Mouse (Mus musculus) thymus, adult 2 months (tissue): ENCODE results near the gene Herc2. TPM values are rescaled to one million over a fixed set of nuclear protein-coding genes. Genes with fewer than 3 reads are reported as not detected.

Experiments used
- DNase-seq: peaks from one replicate; pipeline ENCODE4 v3.0.0; 2021
- H3K27ac ChIP-seq: fragments of 200-500 bp; 2 replicates; pipeline ENCODE4 v1.5.1; 2012; ENCODE audit warnings: low read length, control low read depth; ENCODE audit not compliant: control insufficient read depth, insufficient read depth
- H3K27me3 ChIP-seq: fragments of 200-500 bp; 2 replicates; pipeline ENCODE4 v1.6.1; 2012; ENCODE audit warnings: mild to moderate bottlenecking, low read length, moderate library complexity, mixed read lengths; ENCODE audit not compliant: control insufficient read depth, insufficient read depth
- H3K36me3 ChIP-seq: fragments of 200-500 bp; 2 replicates; pipeline ENCODE4 v1.6.1; 2012; ENCODE audit warnings: mild to moderate bottlenecking, low read length, moderate library complexity; ENCODE audit not compliant: control insufficient read depth, insufficient read depth
- H3K4me1 ChIP-seq: fragments of 200-500 bp; replicated peaks from 2 replicates; pipeline ENCODE4 v1.6.1; 2012; ENCODE audit warnings: low read length; ENCODE audit not compliant: control insufficient read depth, insufficient read depth
- H3K4me3 ChIP-seq: fragments of 200-500 bp; 2 replicates; pipeline ENCODE4 v1.5.1; 2012; ENCODE audit warnings: mild to moderate bottlenecking, low read length, control low read depth, moderate library complexity; ENCODE audit not compliant: control insufficient read depth, insufficient read depth
- CTCF ChIP-seq: fragments of 200-500 bp; IDR thresholded peaks from 2 replicates; pipeline ENCODE4 v1.5.1; 2012; ENCODE audit warnings: mild to moderate bottlenecking, control low read depth, low read length, moderate library complexity, borderline replicate concordance; ENCODE audit not compliant: control insufficient read depth, poor library complexity, insufficient read depth; ENCODE audit errors: extremely low read depth
- POLR2A ChIP-seq: fragments of 200-500 bp; IDR thresholded peaks from 2 replicates; pipeline ENCODE4 v1.6.1; 2012; ENCODE audit warnings: mild to moderate bottlenecking, low read length, control low read depth, moderate library complexity; ENCODE audit not compliant: control insufficient read depth, poor library complexity, insufficient read depth; ENCODE audit errors: extremely low read depth
- WGBS: fragments of 180-500 bp; shearing (Covaris S2); methylation state at CpG from one replicate; pipeline ENCODE4 v1.1.7; 2018; 5-methylcytosine and 5-hydroxymethylcytosine counted together
- polyA plus RNA-seq: library from polyadenylated mRNA; depleted of rRNA; stranded (reverse); fragments of >200 nt; gene quantifications from 2 replicates; pipeline ENCODE4 v1.2.3, GENCODE M21; 2012

Gene Herc2
- polyA plus RNA-seq, 1 experiment = 33.1 TPM

DNA sequence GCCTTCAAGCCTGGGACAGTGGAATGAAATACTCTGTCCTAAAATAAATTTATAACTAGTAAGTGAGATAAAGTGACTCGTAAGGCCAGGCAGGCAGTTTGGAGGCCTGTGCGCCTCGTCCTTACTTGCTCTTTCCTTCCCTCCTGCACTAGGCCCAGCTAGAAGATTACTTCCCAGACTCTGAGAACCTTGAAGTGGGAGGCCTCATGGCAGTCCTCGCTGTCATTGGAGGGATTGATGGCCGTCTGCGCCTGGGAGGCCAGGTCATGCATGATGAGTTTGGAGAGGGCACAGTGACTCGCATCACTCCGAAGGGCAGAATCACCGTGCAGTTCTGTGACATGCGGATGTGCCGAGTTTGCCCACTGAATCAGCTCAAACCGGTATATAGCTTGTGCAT is 103.6 kb downstream of the Herc2 start:
- 97% methylated on average over 12 of the region's 12 CpGs for WGBS
- no peaks in the 10 kb centered on the region for H3K27me3 ChIP-seq
- TF ChIP-seq CTCF = no peak
- TF ChIP-seq POLR2A = no peak
- peaks cover 47% of the 10 kb centered on the region for H3K36me3 ChIP-seq
- DNase-seq = no peak
- no peak overlapping the region for H3K27ac ChIP-seq
- no peak overlapping the region for H3K4me3 ChIP-seq
- no peaks in the 10 kb centered on the region for H3K4me1 ChIP-seq

DNA sequence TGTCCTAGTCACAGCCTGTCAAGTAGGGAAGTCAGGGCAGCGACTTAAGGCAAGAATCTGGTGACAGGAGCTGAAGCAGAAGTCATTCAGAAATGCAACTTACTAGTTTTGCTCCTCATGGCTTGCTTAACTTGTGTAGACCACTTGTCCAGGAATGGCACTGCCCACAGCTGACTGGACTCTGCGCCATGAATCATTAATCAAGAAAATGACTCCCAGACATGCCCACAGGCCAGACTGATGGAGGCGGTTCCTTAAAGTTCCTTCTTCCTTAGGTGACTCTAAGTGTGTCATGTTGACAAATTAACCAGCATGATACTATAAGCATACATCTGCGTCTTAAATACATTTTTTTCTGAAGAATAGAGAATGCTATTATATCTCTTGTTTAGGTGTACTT is 113.3 kb downstream of the Herc2 start:
- Histone ChIP-seq H3K27me3 (no peaks in the 10 kb centered on the region), H3K36me3 (peaks cover 26% of the 10 kb centered on the region), H3K27ac (no peak overlapping the region), H3K4me1 (no peaks in the 10 kb centered on the region), H3K4me3 (no peak overlapping the region)
- DNase-seq = no peak
- 95% methylated on average over 4 of the region's 4 CpGs for WGBS
- no peak for TF ChIP-seq POLR2A
- no peak for TF ChIP-seq CTCF

DNA sequence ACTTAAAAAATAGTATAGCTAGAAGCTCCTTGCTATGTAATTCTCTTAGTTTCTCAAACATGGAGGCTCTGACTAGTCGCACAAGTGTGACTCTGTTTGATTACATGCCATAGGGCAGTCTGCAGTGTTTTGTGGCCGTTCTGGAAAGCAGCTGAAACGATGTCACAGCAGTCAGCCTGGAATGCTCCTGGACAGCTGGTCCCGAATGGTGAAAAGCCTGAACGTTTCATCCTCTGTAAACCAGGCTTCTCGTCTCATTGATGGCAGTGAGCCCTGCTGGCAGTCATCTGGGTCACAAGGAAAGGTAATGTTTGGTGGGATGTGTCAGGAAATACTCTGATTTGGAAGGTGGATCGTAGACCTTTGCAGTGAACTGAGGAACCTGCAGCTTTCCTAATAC is 118.7 kb downstream of the Herc2 start:
- WGBS = 95% methylated on average over 7 of the region's 7 CpGs
- Histone ChIP-seq H3K4me1 (no peaks in the 10 kb centered on the region), H3K4me3 (no peak overlapping the region), H3K27me3 (no peaks in the 10 kb centered on the region), H3K36me3 (peaks cover 19% of the 10 kb centered on the region), H3K27ac (no peak overlapping the region)
- no peak for DNase-seq
- no peak for TF ChIP-seq CTCF
- TF ChIP-seq POLR2A = no peak

DNA sequence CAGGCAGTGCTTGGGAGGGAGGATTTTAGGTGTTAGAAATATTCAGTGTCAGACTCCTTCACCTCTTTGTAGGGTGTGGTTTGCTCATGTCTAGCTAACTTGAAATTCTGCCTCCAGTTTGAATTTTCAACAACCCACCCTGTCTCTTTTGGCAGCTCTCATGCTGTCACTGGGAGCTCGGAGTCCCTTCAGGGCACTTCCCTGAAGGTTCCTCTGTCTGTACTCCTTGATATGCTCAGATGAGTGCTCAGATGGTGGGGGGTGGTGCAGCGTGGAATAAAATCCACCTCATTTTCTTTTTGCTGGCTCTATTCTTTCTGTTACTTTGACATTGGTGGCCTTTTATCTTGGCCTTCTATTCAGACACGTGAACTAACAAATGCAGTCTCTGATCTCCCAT is 127.4 kb downstream of the Herc2 start:
- peaks cover 6% of the 10 kb centered on the region for H3K36me3 ChIP-seq
- 94% methylated on average over 3 of the region's 3 CpGs for WGBS
- H3K27ac ChIP-seq = no peak overlapping the region
- H3K4me3 ChIP-seq = no peak overlapping the region
- DNase-seq = no peak
- H3K27me3 ChIP-seq = no peaks in the 10 kb centered on the region
- no peaks in the 10 kb centered on the region for H3K4me1 ChIP-seq
- TF ChIP-seq CTCF (no peak), POLR2A (no peak)

DNA sequence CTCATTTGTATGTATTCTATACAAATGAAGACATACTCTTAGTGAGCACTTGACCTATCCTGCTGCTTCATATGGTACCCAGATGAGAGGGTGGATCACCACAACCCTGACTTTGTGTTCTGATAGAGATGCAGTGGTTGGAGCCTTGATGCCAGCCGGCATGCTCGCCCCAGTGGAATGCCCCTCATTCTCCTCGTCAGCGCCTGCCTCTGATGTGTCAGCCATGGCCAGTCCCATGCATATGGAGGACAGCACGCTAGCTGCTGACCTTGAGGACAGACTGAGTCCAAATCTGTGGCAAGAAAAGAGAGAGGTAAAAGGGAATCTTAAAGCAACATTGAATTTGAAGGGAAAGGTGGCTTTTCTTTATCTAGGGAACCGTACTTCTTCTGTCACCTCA is 141.0 kb downstream of the Herc2 start:
- no peaks in the 10 kb centered on the region for H3K4me1 ChIP-seq
- no peak overlapping the region for H3K4me3 ChIP-seq
- H3K27me3 ChIP-seq = no peaks in the 10 kb centered on the region
- no peak for DNase-seq
- WGBS = 98% methylated on average over 6 of the region's 6 CpGs
- TF ChIP-seq POLR2A (no peak), CTCF (no peak)
- H3K36me3 ChIP-seq = peaks cover 31% of the 10 kb centered on the region
- H3K27ac ChIP-seq = no peak overlapping the region

DNA sequence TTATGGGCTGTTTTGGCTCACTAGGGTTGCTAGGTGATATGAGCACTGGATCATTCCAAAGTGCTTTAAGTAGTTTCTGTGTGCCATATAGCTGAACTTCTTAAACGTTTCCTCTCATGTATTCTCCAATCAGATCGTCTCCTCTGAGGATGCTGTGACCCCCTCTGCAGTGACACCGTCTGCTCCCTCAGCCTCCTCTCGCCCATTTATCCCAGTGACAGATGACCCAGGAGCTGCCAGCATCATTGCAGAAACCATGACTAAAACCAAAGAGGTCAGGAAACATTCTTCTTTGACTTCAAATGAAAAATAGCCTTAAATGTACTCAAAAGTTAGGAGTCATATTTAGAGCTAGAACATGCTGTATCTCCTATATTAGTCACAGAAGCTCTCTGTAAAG is 141.7 kb downstream of the Herc2 start:
- Histone ChIP-seq H3K4me1 (no peaks in the 10 kb centered on the region), H3K27me3 (no peaks in the 10 kb centered on the region), H3K36me3 (peaks cover 30% of the 10 kb centered on the region), H3K27ac (no peak overlapping the region), H3K4me3 (no peak overlapping the region)
- TF ChIP-seq POLR2A = no peak
- TF ChIP-seq CTCF = no peak
- no peak for DNase-seq
- WGBS = 93% methylated on average over 4 of the region's 4 CpGs

DNA sequence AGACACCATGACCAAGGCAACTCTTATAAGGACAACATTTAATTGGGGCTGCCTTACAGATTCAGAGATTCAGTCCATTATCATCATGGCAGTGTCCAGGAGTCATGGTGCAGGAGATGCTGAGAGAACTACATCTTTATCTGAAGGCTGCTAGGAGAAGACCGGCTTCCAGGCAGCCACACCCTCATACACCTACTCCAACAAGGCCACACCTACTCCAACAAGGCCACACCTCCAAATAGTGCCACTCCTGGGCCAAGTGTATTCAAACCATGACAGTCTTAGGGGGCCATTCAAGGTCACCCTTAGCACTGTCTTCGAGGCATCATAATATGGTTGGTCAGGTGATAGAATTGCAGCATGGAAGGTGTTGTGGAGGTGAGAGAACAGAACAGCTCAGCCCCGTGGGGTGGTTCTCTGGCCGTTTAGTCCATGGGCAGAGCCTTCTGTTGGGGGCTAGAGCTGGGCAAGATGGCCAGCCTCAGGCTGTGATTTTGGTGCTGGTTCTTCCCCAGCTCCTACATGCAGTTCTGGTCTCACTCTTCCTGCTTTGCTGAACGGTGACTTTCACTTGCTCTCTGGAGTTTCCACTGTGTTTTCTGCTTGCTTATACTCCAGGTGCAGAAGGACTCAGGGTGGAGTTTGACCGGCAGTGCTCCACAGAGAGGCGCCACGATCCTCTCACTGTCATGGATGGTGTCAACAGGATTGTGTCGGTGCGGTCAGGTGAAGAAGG is 151.7 kb downstream of the Herc2 start:
- Histone ChIP-seq H3K27ac (no peak overlapping the region), H3K27me3 (no peaks in the 10 kb centered on the region), H3K4me3 (no peak overlapping the region), H3K4me1 (no peaks in the 10 kb centered on the region), H3K36me3 (peaks cover 60% of the 10 kb centered on the region)
- WGBS = 95% methylated on average over 10 of the region's 10 CpGs
- TF ChIP-seq CTCF = no peak
- DNase-seq = no peak
